Mouse (Mus musculus): ENCODE data around the gene Appbp2. TPM values are rescaled to one million over a fixed set of nuclear protein-coding genes. Genes with fewer than 3 reads are reported as not detected.
"Not testable (repeated sequence)": the region's sequence is repeated elsewhere in the genome, so short reads cannot be mapped to it uniquely, and the experiment has no call there.

The Appbp2 gene
- total and polyA plus RNA-seq, 2 experiments from 2014 or later: 44.1 to 61.0 TPM

DNA sequence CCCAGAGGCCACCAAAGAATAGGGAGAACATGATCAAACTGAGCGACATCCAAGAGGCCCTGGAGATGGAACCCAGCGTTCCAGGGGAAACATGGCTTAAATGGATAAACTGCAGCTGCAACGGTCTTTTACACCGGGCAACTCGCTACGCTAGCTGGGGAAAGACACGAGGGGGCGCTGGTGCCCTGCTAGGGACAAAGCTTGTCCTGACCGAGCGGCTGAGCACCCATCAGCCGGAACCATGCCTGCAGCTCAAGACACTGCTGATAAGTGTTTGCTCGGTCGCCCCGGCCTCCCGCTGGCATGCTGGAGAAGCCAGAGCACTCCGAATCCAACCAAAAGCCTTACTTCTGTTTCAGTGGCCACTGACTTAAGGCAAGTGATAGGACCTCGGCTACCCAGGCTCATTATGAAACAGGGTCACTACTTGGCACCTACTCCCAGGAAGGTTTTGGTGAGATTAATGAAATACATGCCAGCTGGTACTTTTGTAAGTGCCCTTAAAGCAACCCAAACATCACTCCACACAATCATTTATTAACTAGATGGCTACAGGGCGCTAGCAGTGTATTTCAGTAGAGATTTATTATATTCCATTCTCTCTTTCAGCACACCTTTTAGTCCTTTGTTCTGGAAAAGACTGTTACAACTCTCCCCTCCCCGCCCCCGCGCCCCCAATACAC, 64.7 kb downstream of the Appbp2 start, which contains the start of gene 1700125H20Rik:
TSS of gene 1700125H20Rik (plus strand) at position 347 of the 683 bp plus-strand sequence.
- WGBS: 13% methylated on average over 21 of the region's 21 CpGs
- H3K4me3 ChIP-seq (ENCODE audit: low read depth, low read length): peak within 1 kb of the TSS; percentile 28
- TF ChIP-seq CTCF (IDR thresholded peaks at IDR 0.05): peak; percentile 87
- no peaks in the 10 kb centered on the region for H3K9me3 ChIP-seq (ENCODE audit: low read length)
- H3K27me3 ChIP-seq (ENCODE audit: insufficient read depth, low read length): no peaks in the 10 kb centered on the region
- ATAC-seq (ENCODE audit: low FRiP score) (peak; percentile 44; the same call in 1 of the 2 replicates), DNase-seq (ENCODE audit: low spot score) (peak; percentile 92)
- no peak within 1 kb of the TSS for H3K27ac ChIP-seq (ENCODE audit: low read depth, low read length)
- peak within 1 kb of the TSS; percentile 63 for H3K4me2 ChIP-seq (ENCODE audit: low read depth, low read length, poor library complexity, severe bottlenecking)
- 0 out of 2 replicates have a peak, but pooled peaks cover 3% of the 10 kb centered on the region for H3K4me1 ChIP-seq (ENCODE audit: insufficient read depth, low read length)
- H3K36me3 ChIP-seq (ENCODE audit: insufficient read depth, low read length): no peaks in the 10 kb centered on the region
- peak within 1 kb of the TSS; percentile 24; the same call in 1 of the 2 replicates for H3K9ac ChIP-seq (replicated peaks; ENCODE audit: low read length, poor library complexity, severe bottlenecking)

DNA sequence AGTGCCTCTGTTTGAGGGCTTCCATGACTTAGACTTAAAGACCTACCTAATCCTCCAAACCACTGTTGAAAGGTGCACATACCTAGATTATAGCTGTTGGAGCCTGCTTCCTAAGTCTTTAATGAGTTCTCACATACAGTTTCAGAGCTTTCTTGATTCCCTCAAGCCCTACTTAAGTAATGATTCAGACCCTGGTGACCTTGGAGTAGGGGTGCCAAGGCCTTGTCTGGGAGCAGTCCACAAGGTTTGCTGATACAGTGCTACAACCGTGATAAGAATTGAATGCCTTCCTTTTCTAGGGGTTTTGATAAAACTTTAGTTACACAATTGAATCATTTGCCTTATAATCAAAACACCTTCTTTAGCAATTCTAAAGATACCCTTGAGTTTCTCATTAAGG, 67.4 kb downstream of the Appbp2 start:
- 0 out of 2 replicates have a peak, but pooled peaks cover 3% of the 10 kb centered on the region for H3K4me1 ChIP-seq (ENCODE audit: insufficient read depth, low read length)
- H3K4me2 ChIP-seq (ENCODE audit: low read depth, low read length, poor library complexity, severe bottlenecking): no peak overlapping the region
- no peak for DNase-seq (ENCODE audit: low spot score)
- no peaks in the 10 kb centered on the region for H3K9me3 ChIP-seq (ENCODE audit: low read length)
- H3K27ac ChIP-seq (ENCODE audit: low read depth, low read length): no peak overlapping the region
- H3K9ac ChIP-seq (replicated peaks; ENCODE audit: low read length, poor library complexity, severe bottlenecking): no peak overlapping the region
- no peaks in the 10 kb centered on the region for H3K27me3 ChIP-seq (ENCODE audit: insufficient read depth, low read length)
- H3K36me3 ChIP-seq (ENCODE audit: insufficient read depth, low read length): no peaks in the 10 kb centered on the region
- no peak overlapping the region for H3K4me3 ChIP-seq (ENCODE audit: low read depth, low read length)
- ATAC-seq (ENCODE audit: low FRiP score): no peak
- TF ChIP-seq CTCF (IDR thresholded peaks at IDR 0.05): no peak
- WGBS: 83% methylated on average over 1 of the region's 1 CpGs

DNA sequence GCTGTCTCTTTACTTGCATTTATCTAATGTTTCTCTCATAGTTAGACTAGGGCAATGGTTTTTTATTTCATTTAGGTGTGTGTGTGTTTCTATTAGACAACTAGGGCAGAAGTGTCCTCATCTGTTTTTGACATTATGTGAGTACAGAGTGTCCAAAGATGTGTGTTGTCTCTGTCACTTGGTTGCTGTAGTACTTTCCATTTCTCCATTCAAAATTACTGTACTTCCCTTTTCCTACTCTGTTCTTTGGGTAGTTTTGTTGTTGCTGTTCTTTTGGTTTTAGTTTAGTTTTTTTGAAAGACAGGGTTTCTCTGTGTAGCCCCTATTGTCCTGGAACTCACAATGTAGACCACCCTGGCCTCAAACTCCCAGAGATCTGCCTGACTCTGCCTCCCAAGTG, 70.6 kb downstream of the Appbp2 start:
- Histone ChIP-seq H3K27ac (ENCODE audit: low read depth, low read length) (no peak overlapping the region), H3K9me3 (ENCODE audit: low read length) (no peaks in the 10 kb centered on the region), H3K36me3 (ENCODE audit: insufficient read depth, low read length) (no peaks in the 10 kb centered on the region), H3K9ac (replicated peaks; ENCODE audit: low read length, poor library complexity, severe bottlenecking) (no peak overlapping the region), H3K4me3 (ENCODE audit: low read depth, low read length) (no peak overlapping the region), H3K27me3 (ENCODE audit: insufficient read depth, low read length) (no peaks in the 10 kb centered on the region), H3K4me2 (ENCODE audit: low read depth, low read length, poor library complexity, severe bottlenecking) (no peak overlapping the region), H3K4me1 (ENCODE audit: insufficient read depth, low read length) (no peaks in the 10 kb centered on the region)
- no peak for DNase-seq (ENCODE audit: low spot score)
- TF ChIP-seq CTCF (IDR thresholded peaks at IDR 0.05): no peak
- ATAC-seq (ENCODE audit: low FRiP score): no peak

DNA sequence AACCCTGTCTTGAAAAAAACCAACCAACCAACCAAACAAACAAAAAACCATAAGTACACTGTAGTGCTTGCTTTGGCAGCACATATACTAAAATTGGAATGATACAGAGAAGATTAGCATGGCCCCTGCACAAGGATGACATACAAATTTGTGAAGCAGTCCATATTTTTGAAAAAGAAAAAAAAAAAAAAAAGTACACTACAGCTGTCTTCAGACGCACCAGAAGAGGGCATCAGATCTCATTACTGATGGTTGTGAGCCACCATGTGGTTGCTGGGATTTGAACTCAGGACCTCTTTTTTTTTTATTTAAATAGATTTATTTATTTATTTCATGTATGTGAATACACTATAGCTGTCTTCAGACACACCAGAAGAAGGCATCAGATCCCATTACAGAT, 71.9 kb downstream of the Appbp2 start:
- not testable (repeated sequence) for H3K9me3 ChIP-seq (ENCODE audit: low read length); ATAC-seq (ENCODE audit: low FRiP score)
- 89% methylated on average over 1 of the region's 1 CpGs for WGBS

DNA sequence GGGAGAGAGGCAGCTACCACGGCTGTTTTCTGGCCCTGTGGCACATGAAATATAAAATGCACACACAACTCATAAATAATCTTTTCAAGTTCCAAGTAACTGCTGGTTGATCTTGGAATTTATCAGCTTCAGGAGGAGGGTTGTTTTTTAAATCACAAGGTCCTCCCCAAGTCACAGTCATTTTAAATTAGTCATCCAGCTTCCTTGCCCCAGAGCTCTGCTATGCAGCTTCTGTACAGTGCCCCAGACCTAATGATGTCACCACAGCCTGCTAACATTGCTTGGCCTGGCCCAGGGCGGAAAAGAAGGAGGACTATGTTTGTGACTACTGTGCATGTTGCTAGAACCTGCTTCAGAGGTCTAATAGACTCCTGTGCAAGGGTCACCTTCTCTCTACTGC, 77.6 kb downstream of the Appbp2 start:
- no peak for DNase-seq (ENCODE audit: low spot score)
- H3K9ac ChIP-seq (replicated peaks; ENCODE audit: low read length, poor library complexity, severe bottlenecking): no peak overlapping the region
- ATAC-seq (ENCODE audit: low FRiP score): no peak
- H3K4me2 ChIP-seq (ENCODE audit: low read depth, low read length, poor library complexity, severe bottlenecking): no peak overlapping the region
- TF ChIP-seq CTCF (IDR thresholded peaks at IDR 0.05): no peak
- no peaks in the 10 kb centered on the region for H3K4me1 ChIP-seq (ENCODE audit: insufficient read depth, low read length)
- H3K27me3 ChIP-seq (ENCODE audit: insufficient read depth, low read length): no peaks in the 10 kb centered on the region
- 69% methylated on average over 2 of the region's 2 CpGs for WGBS
- H3K27ac ChIP-seq (ENCODE audit: low read depth, low read length): no peak overlapping the region
- H3K9me3 ChIP-seq (ENCODE audit: low read length): no peaks in the 10 kb centered on the region
- H3K36me3 ChIP-seq (ENCODE audit: insufficient read depth, low read length): no peaks in the 10 kb centered on the region
- no peak overlapping the region for H3K4me3 ChIP-seq (ENCODE audit: low read depth, low read length)

More for the DNA sequence above, 71.9 kb downstream of the Appbp2 start:
- H3K36me3 ChIP-seq (ENCODE audit: insufficient read depth, low read length); H3K27ac ChIP-seq (ENCODE audit: low read depth, low read length); H3K9ac ChIP-seq (replicated peaks; ENCODE audit: low read length, poor library complexity, severe bottlenecking); H3K27me3 ChIP-seq (ENCODE audit: insufficient read depth, low read length); H3K4me1 ChIP-seq (ENCODE audit: insufficient read depth, low read length); H3K4me2 ChIP-seq (ENCODE audit: low read depth, low read length, poor library complexity, severe bottlenecking); H3K4me3 ChIP-seq (ENCODE audit: low read depth, low read length); DNase-seq (ENCODE audit: low spot score): not testable (repeated sequence)

DNA sequence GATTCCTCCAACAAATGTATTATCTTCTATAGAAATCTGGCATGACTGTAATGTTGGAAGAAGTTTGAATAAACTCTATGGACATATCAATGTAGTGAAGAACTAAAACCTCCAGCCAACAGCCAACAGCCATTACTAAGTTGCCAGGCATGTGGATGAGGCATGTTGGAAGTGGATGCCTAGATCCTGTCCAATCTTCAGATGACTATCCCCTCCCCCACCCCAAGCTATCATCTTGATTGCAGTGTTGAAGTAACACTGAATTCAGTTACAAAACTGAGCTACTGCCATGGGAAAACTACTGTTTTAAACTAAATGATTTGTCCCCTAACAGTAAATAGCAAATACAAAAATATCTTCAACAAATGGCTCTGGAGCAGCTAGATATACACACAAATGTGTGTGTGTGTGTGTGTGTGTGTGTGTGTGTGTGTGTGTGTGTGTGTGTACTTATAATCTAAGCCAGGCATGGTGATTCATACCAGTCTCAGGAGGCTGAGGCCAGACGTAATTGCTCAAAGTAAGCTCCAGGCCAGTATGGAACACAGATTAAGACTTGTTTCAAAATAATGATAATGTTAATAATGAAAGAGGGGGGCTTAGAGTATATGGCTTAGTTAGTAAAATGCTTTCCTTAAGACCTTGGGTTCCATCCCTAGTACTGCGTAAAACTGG, 82.5 kb downstream of the Appbp2 start:
- no peak overlapping the region for H3K4me2 ChIP-seq (ENCODE audit: low read depth, low read length, poor library complexity, severe bottlenecking)
- no peak overlapping the region for H3K27ac ChIP-seq (ENCODE audit: low read depth, low read length)
- no peak overlapping the region for H3K9ac ChIP-seq (replicated peaks; ENCODE audit: low read length, poor library complexity, severe bottlenecking)
- ATAC-seq (ENCODE audit: low FRiP score) (no peak), DNase-seq (ENCODE audit: low spot score) (no peak)
- 89% methylated on average over 2 of the region's 2 CpGs for WGBS
- H3K4me1 ChIP-seq (ENCODE audit: insufficient read depth, low read length): no peaks in the 10 kb centered on the region
- H3K4me3 ChIP-seq (ENCODE audit: low read depth, low read length): no peak overlapping the region
- H3K9me3 ChIP-seq (ENCODE audit: low read length): no peaks in the 10 kb centered on the region
- TF ChIP-seq CTCF (IDR thresholded peaks at IDR 0.05): no peak
- no peaks in the 10 kb centered on the region for H3K36me3 ChIP-seq (ENCODE audit: insufficient read depth, low read length)
- no peaks in the 10 kb centered on the region for H3K27me3 ChIP-seq (ENCODE audit: insufficient read depth, low read length)

Measured in midbrain, postnatal 0 days (tissue).